Mouse (Mus musculus): Measurements from ENCODE around the gene Sik1. TPM values are rescaled to one million over a fixed set of nuclear protein-coding genes. Genes with fewer than 3 reads are reported as not detected.

Gene Sik1
- total RNA-seq, 1 experiment = 35.0 TPM

GRCm38 (mm10) chr17:31836264-31836607 lies 19.4 kb downstream of the Sik1 start:
- Histone ChIP-seq H3K4me1 (ENCODE audit: control insufficient read depth in 2 of 2, insufficient read depth in 2 of 2, low read length in 2 of 2, poor library complexity in 1 of 2) (peaks cover 11 to 30% of the 10 kb centered on the region in 2 experiments; a peak in 3 of 4 replicates), H3K9ac (ENCODE audit: insufficient read depth, low read depth, low read length, poor library complexity, severe bottlenecking) (no peak overlapping the region), H3K9me3 (ENCODE audit: control insufficient read depth, insufficient read depth, low read depth, low read length) (no peaks in the 10 kb centered on the region), H3K27ac (ENCODE audit: insufficient read depth, low read depth, low read length, poor library complexity, severe bottlenecking) (no peak overlapping the region), H3K36me3 (ENCODE audit: control insufficient read depth, insufficient read depth, low read length, poor library complexity, severe bottlenecking) (no peaks in the 10 kb centered on the region), H3K4me3 (ENCODE audit: insufficient read depth in 1 of 2, low read depth in 1 of 2, low read length in 2 of 2, poor library complexity in 1 of 2, severe bottlenecking in 1 of 2) (no peak overlapping the region)
- in situ Hi-C loops (cut with MboI; ENCODE audit: low sequenced_read_pairs in 2 of 2, unreplicated experiment in 2 of 2) = no loop called here
- DNase-seq (ENCODE audit: low read depth, low spot score) = no peak
- TF ChIP-seq MAFK (IDR thresholded peaks at IDR 0.05; ENCODE audit: insufficient read depth, low read depth, low read length) (no peak), CHD2 (IDR thresholded peaks at IDR 0.05; ENCODE audit: low read depth, low read length) (no peak), HCFC1 (IDR thresholded peaks at IDR 0.05; ENCODE audit: borderline replicate concordance, insufficient read depth, low read length) (no peak), ZNF384 (IDR thresholded peaks at IDR 0.05; ENCODE audit: low read depth, low read length) (no peak), ZC3H11A (IDR thresholded peaks at IDR 0.05; ENCODE audit: borderline replicate concordance, low read depth, low read length) (no peak)

GRCm38 (mm10) chr17:31835528-31836263 lies 19.9 kb downstream of the Sik1 start:
- no peak for DNase-seq (ENCODE audit: low read depth, low spot score)
- H3K9me3 ChIP-seq (ENCODE audit: control insufficient read depth, insufficient read depth, low read depth, low read length) = no peaks in the 10 kb centered on the region
- H3K27ac ChIP-seq (ENCODE audit: insufficient read depth, low read depth, low read length, poor library complexity, severe bottlenecking) = no peak overlapping the region
- peaks cover 11 to 31% of the 10 kb centered on the region in 2 experiments; a peak in 3 of 4 replicates for H3K4me1 ChIP-seq (ENCODE audit: control insufficient read depth in 2 of 2, insufficient read depth in 2 of 2, low read length in 2 of 2, poor library complexity in 1 of 2)
- TF ChIP-seq CHD2 (IDR thresholded peaks at IDR 0.05; ENCODE audit: low read depth, low read length) = no peak
- no peak for TF ChIP-seq MAFK (IDR thresholded peaks at IDR 0.05; ENCODE audit: insufficient read depth, low read depth, low read length)
- no peak for TF ChIP-seq ZNF384 (IDR thresholded peaks at IDR 0.05; ENCODE audit: low read depth, low read length)
- TF ChIP-seq HCFC1 (IDR thresholded peaks at IDR 0.05; ENCODE audit: borderline replicate concordance, insufficient read depth, low read length) = no peak
- TF ChIP-seq ZC3H11A (IDR thresholded peaks at IDR 0.05; ENCODE audit: borderline replicate concordance, low read depth, low read length) = no peak
- H3K9ac ChIP-seq (ENCODE audit: insufficient read depth, low read depth, low read length, poor library complexity, severe bottlenecking) = no peak overlapping the region
- in situ Hi-C loops (cut with MboI; ENCODE audit: low sequenced_read_pairs in 2 of 2, unreplicated experiment in 2 of 2) = no loop called here
- H3K4me3 ChIP-seq (ENCODE audit: insufficient read depth in 1 of 2, low read depth in 1 of 2, low read length in 2 of 2, poor library complexity in 1 of 2, severe bottlenecking in 1 of 2) = no peak overlapping the region
- H3K36me3 ChIP-seq (ENCODE audit: control insufficient read depth, insufficient read depth, low read length, poor library complexity, severe bottlenecking) = no peaks in the 10 kb centered on the region

GRCm38 (mm10) chr17:31834320-31835065 lies 21.1 kb downstream of the Sik1 start:
- TF ChIP-seq MAFK (IDR thresholded peaks at IDR 0.05; ENCODE audit: insufficient read depth, low read depth, low read length) (no peak), ZNF384 (IDR thresholded peaks at IDR 0.05; ENCODE audit: low read depth, low read length) (no peak), CHD2 (IDR thresholded peaks at IDR 0.05; ENCODE audit: low read depth, low read length) (no peak), ZC3H11A (IDR thresholded peaks at IDR 0.05; ENCODE audit: borderline replicate concordance, low read depth, low read length) (no peak), HCFC1 (IDR thresholded peaks at IDR 0.05; ENCODE audit: borderline replicate concordance, insufficient read depth, low read length) (no peak)
- Histone ChIP-seq H3K9ac (ENCODE audit: insufficient read depth, low read depth, low read length, poor library complexity, severe bottlenecking) (peak overlapping the region; percentile 13; the same call in 1 of the 2 replicates), H3K9me3 (ENCODE audit: control insufficient read depth, insufficient read depth, low read depth, low read length) (no peaks in the 10 kb centered on the region), H3K27ac (ENCODE audit: insufficient read depth, low read depth, low read length, poor library complexity, severe bottlenecking) (peak overlapping the region; percentile 35), H3K4me1 (ENCODE audit: control insufficient read depth in 2 of 2, insufficient read depth in 2 of 2, low read length in 2 of 2, poor library complexity in 1 of 2) (peaks cover 21 to 36% of the 10 kb centered on the region in 2 experiments), H3K36me3 (ENCODE audit: control insufficient read depth, insufficient read depth, low read length, poor library complexity, severe bottlenecking) (no peaks in the 10 kb centered on the region), H3K4me3 (ENCODE audit: insufficient read depth in 1 of 2, low read depth in 1 of 2, low read length in 2 of 2, poor library complexity in 1 of 2, severe bottlenecking in 1 of 2) (no peak overlapping the region)
- DNase-seq (ENCODE audit: low read depth, low spot score) = no peak
- in situ Hi-C loops (cut with MboI; ENCODE audit: low sequenced_read_pairs in 2 of 2, unreplicated experiment in 2 of 2) = no loop called here

DNA sequence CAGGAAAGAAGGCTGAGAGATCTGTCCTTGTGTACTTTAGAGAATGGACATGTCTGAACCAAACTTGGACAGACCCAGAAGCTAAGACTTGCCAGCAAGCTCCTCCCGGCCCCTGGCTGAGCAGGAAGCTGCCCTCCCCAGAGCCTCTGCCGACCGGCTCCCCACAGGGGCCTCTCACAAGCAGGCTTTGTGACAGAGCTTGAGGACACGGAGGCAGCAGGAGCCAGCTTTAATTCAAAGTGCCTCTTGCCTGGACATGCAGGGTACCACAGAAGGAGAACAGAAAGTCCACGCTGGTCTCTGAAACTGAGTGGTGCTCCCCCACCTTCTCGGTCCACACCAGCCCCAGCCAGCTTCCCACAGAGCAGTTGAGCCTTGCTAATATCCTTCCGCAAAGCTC lies 21.9 kb downstream of the Sik1 start:
- TF ChIP-seq ZNF384 (IDR thresholded peaks at IDR 0.05; ENCODE audit: low read depth, low read length) (no peak), MAFK (IDR thresholded peaks at IDR 0.05; ENCODE audit: insufficient read depth, low read depth, low read length) (no peak), HCFC1 (IDR thresholded peaks at IDR 0.05; ENCODE audit: borderline replicate concordance, insufficient read depth, low read length) (no peak), CHD2 (IDR thresholded peaks at IDR 0.05; ENCODE audit: low read depth, low read length) (no peak), ZC3H11A (IDR thresholded peaks at IDR 0.05; ENCODE audit: borderline replicate concordance, low read depth, low read length) (no peak)
- no peaks in the 10 kb centered on the region for H3K36me3 ChIP-seq (ENCODE audit: control insufficient read depth, insufficient read depth, low read length, poor library complexity, severe bottlenecking)
- no peak overlapping the region for H3K4me3 ChIP-seq (ENCODE audit: insufficient read depth in 1 of 2, low read depth in 1 of 2, low read length in 2 of 2, poor library complexity in 1 of 2, severe bottlenecking in 1 of 2)
- H3K27ac ChIP-seq (ENCODE audit: insufficient read depth, low read depth, low read length, poor library complexity, severe bottlenecking) = peak overlapping the region; percentile 35; the same call in 1 of the 2 replicates
- peaks cover 21 to 36% of the 10 kb centered on the region in 2 experiments for H3K4me1 ChIP-seq (ENCODE audit: control insufficient read depth in 2 of 2, insufficient read depth in 2 of 2, low read length in 2 of 2, poor library complexity in 1 of 2)
- no peak for DNase-seq (ENCODE audit: low read depth, low spot score)
- no peak overlapping the region for H3K9ac ChIP-seq (ENCODE audit: insufficient read depth, low read depth, low read length, poor library complexity, severe bottlenecking)
- no peaks in the 10 kb centered on the region for H3K9me3 ChIP-seq (ENCODE audit: control insufficient read depth, insufficient read depth, low read depth, low read length)
- in situ Hi-C loops (cut with MboI; ENCODE audit: low sequenced_read_pairs in 2 of 2, unreplicated experiment in 2 of 2) = no loop called here

Measured in ES-E14 (cell line).